In genomic region chr2:38368746-38369330, GRCm38 (mm10) we compare ENCODE assay signal across 8 mouse cellular contexts. TPM values are rescaled to one million over a fixed set of nuclear protein-coding genes. Genes with fewer than 3 reads are reported as not detected.
A peak's percentile ranks its signal among the peaks of the same experiment; 100 is the strongest.
DNase-seq lines count a peak whose midpoint lies in the region; ATAC-seq and TF ChIP-seq lines count a peak whose summit lies in the region.

No protein-coding gene starts in this region.

- peaks cover 69% of the 10 kb centered on the region for H3K27me3 ChIP-seq in kidney, embryonic 14.5 days (ENCODE audit: control insufficient read depth, insufficient read depth, low read length)
- H3K27me3 ChIP-seq in lung, embryonic 16.5 days (ENCODE audit: control insufficient read depth, insufficient read depth, low read depth, low read length): peaks cover 72% of the 10 kb centered on the region
- peaks cover 20% of the 10 kb centered on the region for H3K27me3 ChIP-seq in small intestine, adult 2 months (ENCODE audit: control insufficient read depth, insufficient read depth, low read length)

- H3K27ac ChIP-seq in kidney, embryonic 14.5 days (ENCODE audit: low read depth, low read length): no peak overlapping the region
- no peak overlapping the region for H3K27ac ChIP-seq in lung, embryonic 16.5 days (ENCODE audit: low read length)
- H3K27ac ChIP-seq in small intestine, adult 2 months (ENCODE audit: insufficient read depth, low read depth, low read length): no peak overlapping the region

- TF ChIP-seq POLR2A in small intestine, adult 2 months (IDR thresholded peaks at IDR 0.05; ENCODE audit: low read depth, low read length): no peak

- peak overlapping the region; percentile 32 for H3K4me2 ChIP-seq in kidney, embryonic 14.5 days (replicated peaks; ENCODE audit: low read depth, low read length)
- H3K4me2 ChIP-seq in lung, embryonic 16.5 days (ENCODE audit: low read depth, low read length): peak overlapping the region; percentile 61

- no peaks in the 10 kb centered on the region for H3K4me1 ChIP-seq in kidney, embryonic 14.5 days (ENCODE audit: control insufficient read depth, insufficient read depth, low read length)
- H3K4me1 ChIP-seq in lung, embryonic 16.5 days (replicated peaks; ENCODE audit: control insufficient read depth, insufficient read depth, low read length): no peaks in the 10 kb centered on the region; the same call in 1 of the 2 replicates
- peaks cover 3% of the 10 kb centered on the region; the same call in 1 of the 2 replicates for H3K4me1 ChIP-seq in small intestine, adult 2 months (ENCODE audit: control insufficient read depth, insufficient read depth, insufficient read length, low read length)

- no peak for TF ChIP-seq CTCF in small intestine, adult 2 months (IDR thresholded peaks at IDR 0.05; ENCODE audit: extremely low read depth, insufficient read length, insufficient replicate concordance, low read depth, low read length)

- no peak overlapping the region for H3K9ac ChIP-seq in kidney, embryonic 14.5 days (ENCODE audit: low read depth, low read length)
- H3K9ac ChIP-seq in lung, embryonic 16.5 days (ENCODE audit: low read length): no peak overlapping the region; the same call in 1 of the 2 replicates

- peak; percentile 66 for ATAC-seq in frontal cortex, adult (ENCODE audit: low TSS enrichment)
- peak; percentile 97 for ATAC-seq in granulocyte monocyte progenitor cell, adult 5-6 weeks (replicated peaks; ENCODE audit: poor library complexity, severe bottlenecking)
- ATAC-seq in kidney, embryonic 14.5 days (ENCODE audit: low FRiP score, low TSS enrichment): peak; percentile 81
- ATAC-seq in lung, embryonic 16.5 days (ENCODE audit: low read depth): peak; percentile 81

- H3K9me3 ChIP-seq in kidney, embryonic 14.5 days (ENCODE audit: control insufficient read depth, low read length): no peaks in the 10 kb centered on the region
- no peaks in the 10 kb centered on the region for H3K9me3 ChIP-seq in lung, embryonic 16.5 days (ENCODE audit: control insufficient read depth, low read length)

- peak overlapping the region; percentile 2; the same call in 1 of the 2 replicates for H3K4me3 ChIP-seq in kidney, embryonic 14.5 days (ENCODE audit: low read length)
- H3K4me3 ChIP-seq in lung, embryonic 16.5 days (ENCODE audit: low read length): peak overlapping the region; percentile 31
- peak overlapping the region; percentile 24 for H3K4me3 ChIP-seq in small intestine, adult 2 months (ENCODE audit: low read depth, low read length)

- H3K36me3 ChIP-seq in kidney, embryonic 14.5 days (ENCODE audit: control insufficient read depth, insufficient read depth, low read length): no peaks in the 10 kb centered on the region
- H3K36me3 ChIP-seq in lung, embryonic 16.5 days (ENCODE audit: control insufficient read depth, insufficient read depth, low read length): no peaks in the 10 kb centered on the region
- H3K36me3 ChIP-seq in small intestine, adult 2 months (ENCODE audit: control insufficient read depth, insufficient read depth, low read length): no peaks in the 10 kb centered on the region

- 5% methylated on average over 31 of the region's 31 CpGs for WGBS in kidney, embryonic 14.5 days
- WGBS in lung, embryonic 16.5 days: 5% methylated on average over 31 of the region's 31 CpGs
- WGBS in small intestine, adult 2 months: 6% methylated on average over 31 of the region's 31 CpGs

- DNase-seq in frontal cortex, postnatal 14 days (ENCODE audit: low spot score in 2 of 2): no peak
- DNase-seq in adrenal gland, postnatal 25 days: peak; percentile 59
- DNase-seq in urinary bladder, postnatal 36 days (ENCODE audit: low spot score in 2 of 2): no peak

RNA-seq across cellular contexts. Expression of gene Lhx2, which starts 29.8 kb away (rescaled TPM):
- not detected in 2 replicates for total RNA-seq in adrenal gland, postnatal 25 days (2021)
- not detected in 2 replicates for total RNA-seq in granulocyte monocyte progenitor cell, adult 5-6 weeks (2014; fragmentation: Nextera tagmentation)
- not detected in 2 replicates for total RNA-seq in granulocyte monocyte progenitor cell, adult 5-6 weeks (2017)
- polyA plus RNA-seq in kidney, embryonic 14.5 days (2014; fragmentation: Nextera tagmentation; extraction: Ambion mirVana): not detected in 2 replicates
- not detected in 2 replicates for polyA plus RNA-seq in lung, embryonic 16.5 days (2015; fragmentation: Nextera tagmentation; extraction: Ambion mirVana)
- 0.05 and 0.08 TPM in 2 replicates for polyA plus RNA-seq in small intestine, adult 2 months (2012; rRNA removed)
